Mouse (Mus musculus) testis, adult 2 months (tissue): Measurements from ENCODE around the gene B4galnt4. TPM values are rescaled to one million over a fixed set of nuclear protein-coding genes. Genes with fewer than 3 reads are reported as not detected.
"Not testable (repeated sequence)": the region's sequence is repeated elsewhere in the genome, so short reads cannot be mapped to it uniquely, and the experiment has no call there.

Source experiments
- H3K27ac ChIP-seq: fragments of 200-500 bp; 2 replicates; pipeline ENCODE4 v1.5.1; 2012; ENCODE audit warnings: low read depth, low read length; ENCODE audit not compliant: control insufficient read depth, insufficient read depth
- H3K27me3 ChIP-seq: fragments of 200-500 bp; 2 replicates; pipeline ENCODE4 v1.6.1; 2012; ENCODE audit warnings: mild to moderate bottlenecking, low read length, moderate library complexity; ENCODE audit not compliant: control insufficient read depth, insufficient read depth
- H3K36me3 ChIP-seq: fragments of 200-500 bp; 2 replicates; pipeline ENCODE4 v1.6.1; 2012; ENCODE audit warnings: mild to moderate bottlenecking, low read length; ENCODE audit not compliant: control insufficient read depth, insufficient read depth
- H3K4me1 ChIP-seq: fragments of 200-500 bp; 2 replicates; pipeline ENCODE4 v1.6.1; 2012; ENCODE audit warnings: low read length; ENCODE audit not compliant: control insufficient read depth, insufficient read depth
- H3K4me3 ChIP-seq: fragments of 200-500 bp; 2 replicates; pipeline ENCODE4 v1.5.1; 2012; ENCODE audit warnings: low read depth, mild to moderate bottlenecking, low read length, moderate library complexity, mixed read lengths; ENCODE audit not compliant: control insufficient read depth
- CTCF ChIP-seq: fragments of 200-500 bp; IDR thresholded peaks from 2 replicates; pipeline ENCODE4 v1.5.1; 2012; ENCODE audit warnings: low read depth, mild to moderate bottlenecking, inconsistent platforms, low read length, moderate library complexity; ENCODE audit not compliant: control insufficient read depth, insufficient read depth, insufficient replicate concordance
- POLR2A ChIP-seq: fragments of 200-500 bp; IDR thresholded peaks from 2 replicates; pipeline ENCODE4 v1.6.1; 2012; ENCODE audit warnings: low read depth, mild to moderate bottlenecking, inconsistent platforms, low read length, moderate library complexity; ENCODE audit not compliant: control insufficient read depth
- polyA plus RNA-seq: library from polyadenylated mRNA; depleted of rRNA; stranded (reverse); fragments of >200 nt; gene quantifications from 2 replicates; pipeline ENCODE4 v1.2.3, GENCODE M21; 2012

B4galnt4 gene
- polyA plus RNA-seq, 1 experiment = 18.0 TPM

- Histone ChIP-seq H3K4me3 (no peak overlapping the region), H3K4me1 (peaks cover 3% of the 10 kb centered on the region; the same call in 1 of the 2 replicates), H3K27me3 (no peaks in the 10 kb centered on the region), H3K27ac (no peak overlapping the region; the same call in 1 of the 2 replicates), H3K36me3 (no peaks in the 10 kb centered on the region)
- no peak for TF ChIP-seq POLR2A
- no peak for TF ChIP-seq CTCF
These were observed 35.8 kb upstream of the B4galnt4 start for GRCm38 (mm10) chr7:141024865-141025838.

- H3K27ac ChIP-seq = no peak overlapping the region
- TF ChIP-seq CTCF (no peak), POLR2A (no peak)
- no peaks in the 10 kb centered on the region for H3K27me3 ChIP-seq
- no peaks in the 10 kb centered on the region for H3K4me1 ChIP-seq
- H3K4me3 ChIP-seq = no peak overlapping the region
- H3K36me3 ChIP-seq = no peaks in the 10 kb centered on the region
These were observed 34.7 kb upstream of the B4galnt4 start for GRCm38 (mm10) chr7:141026097-141026739.

GRCm38 (mm10) chr7:141026740-141027098, 34.2 kb upstream of the B4galnt4 start:
- no peaks in the 10 kb centered on the region for H3K4me1 ChIP-seq
- no peaks in the 10 kb centered on the region for H3K27me3 ChIP-seq
- no peak overlapping the region for H3K27ac ChIP-seq
- TF ChIP-seq POLR2A (no peak), CTCF (no peak)
- no peaks in the 10 kb centered on the region for H3K36me3 ChIP-seq
- no peak overlapping the region for H3K4me3 ChIP-seq

- no peak for TF ChIP-seq CTCF
- TF ChIP-seq POLR2A = no peak
- no peaks in the 10 kb centered on the region for H3K36me3 ChIP-seq
- no peak within 1 kb of the TSS for H3K27ac ChIP-seq
- H3K4me3 ChIP-seq = no peak within 1 kb of the TSS
- H3K27me3 ChIP-seq = no peaks in the 10 kb centered on the region
- H3K4me1 ChIP-seq = 0 out of 2 replicates have a peak, but pooled peaks cover 2% of the 10 kb centered on the region
These were observed 32.1 kb upstream of the B4galnt4 start, which contains the start of gene Gm17387 for GRCm38 (mm10) chr7:141028831-141029230. Gene Gm17387 (plus strand): TSS chr7:141029131.

- TF ChIP-seq CTCF (no peak), POLR2A (no peak)
- Histone ChIP-seq H3K4me3 (no peak overlapping the region), H3K27ac (no peak overlapping the region), H3K36me3 (no peaks in the 10 kb centered on the region), H3K27me3 (no peaks in the 10 kb centered on the region), H3K4me1 (0 out of 2 replicates have a peak, but pooled peaks cover 2% of the 10 kb centered on the region)
These were observed 30.5 kb upstream of the B4galnt4 start for GRCm38 (mm10) chr7:141030390-141030789.

- no peaks in the 10 kb centered on the region for H3K36me3 ChIP-seq
- TF ChIP-seq CTCF (no peak), POLR2A (no peak)
- 0 out of 2 replicates have a peak, but pooled peaks cover 2% of the 10 kb centered on the region for H3K4me1 ChIP-seq
- no peak overlapping the region for H3K4me3 ChIP-seq
- no peaks in the 10 kb centered on the region for H3K27me3 ChIP-seq
- H3K27ac ChIP-seq = no peak overlapping the region
These were observed 28.3 kb upstream of the B4galnt4 start for GRCm38 (mm10) chr7:141032458-141033167.

GRCm38 (mm10) chr7:141036624-141037023, 24.3 kb upstream of the B4galnt4 start:
- not testable (repeated sequence) for H3K4me1 ChIP-seq, H3K27ac ChIP-seq, H3K36me3 ChIP-seq, H3K4me3 ChIP-seq, H3K27me3 ChIP-seq
